Mouse (Mus musculus) cerebellum, adult 9-10 months (tissue): ENCODE results near the gene Hand2.

ENCODE experiments used
- DNase-seq: peaks from one replicate; pipeline ENCODE4 v3.0.0; 2022

Gene Hand2

GRCm38 (mm10) chr8:57343731-57344315 lies 23.0 kb downstream of the Hand2 start:
- DNase-seq, result no peak

GRCm38 (mm10) chr8:57344956-57345870 lies 24.4 kb downstream of the Hand2 start:
- DNase-seq, result no peak

GRCm38 (mm10) chr8:57346371-57346770 lies 25.6 kb downstream of the Hand2 start:
- DNase-seq, result no peak

GRCm38 (mm10) chr8:57347141-57347540 lies 26.4 kb downstream of the Hand2 start:
- DNase-seq, result no peak

- DNase-seq, result no peak
These were observed 27.5 kb downstream of the Hand2 start for GRCm38 (mm10) chr8:57348251-57348650.

- no peak for DNase-seq
These were observed 28.2 kb downstream of the Hand2 start for GRCm38 (mm10) chr8:57348866-57349520.

- no peak for DNase-seq
These were observed 31.1 kb downstream of the Hand2 start for GRCm38 (mm10) chr8:57351861-57352260.

- no peak for DNase-seq
These were observed 32.8 kb downstream of the Hand2 start for GRCm38 (mm10) chr8:57353346-57354305.

- no peak for DNase-seq
These were observed 34.1 kb downstream of the Hand2 start for GRCm38 (mm10) chr8:57354876-57355275.

GRCm38 (mm10) chr8:57356529-57357325 lies 35.9 kb downstream of the Hand2 start:
- no peak for DNase-seq

- DNase-seq, result no peak
These were observed 39.7 kb downstream of the Hand2 start for GRCm38 (mm10) chr8:57360493-57360892.

GRCm38 (mm10) chr8:57361003-57361805 lies 40.4 kb downstream of the Hand2 start:
- no peak for DNase-seq

- no peak for DNase-seq
These were observed 42.1 kb downstream of the Hand2 start for GRCm38 (mm10) chr8:57362881-57363280.

- DNase-seq, result no peak
These were observed 53.3 kb downstream of the Hand2 start for GRCm38 (mm10) chr8:57374044-57374443.
